Mouse (Mus musculus): ENCODE results near the gene Josd2. TPM values are rescaled to one million over a fixed set of nuclear protein-coding genes. Genes with fewer than 3 reads are reported as not detected.

The Josd2 gene
- 134 and 146 TPM in 2 replicates for polyA plus RNA-seq (2015; fragmentation: Nextera tagmentation; extraction: Ambion mirVana)

DNA sequence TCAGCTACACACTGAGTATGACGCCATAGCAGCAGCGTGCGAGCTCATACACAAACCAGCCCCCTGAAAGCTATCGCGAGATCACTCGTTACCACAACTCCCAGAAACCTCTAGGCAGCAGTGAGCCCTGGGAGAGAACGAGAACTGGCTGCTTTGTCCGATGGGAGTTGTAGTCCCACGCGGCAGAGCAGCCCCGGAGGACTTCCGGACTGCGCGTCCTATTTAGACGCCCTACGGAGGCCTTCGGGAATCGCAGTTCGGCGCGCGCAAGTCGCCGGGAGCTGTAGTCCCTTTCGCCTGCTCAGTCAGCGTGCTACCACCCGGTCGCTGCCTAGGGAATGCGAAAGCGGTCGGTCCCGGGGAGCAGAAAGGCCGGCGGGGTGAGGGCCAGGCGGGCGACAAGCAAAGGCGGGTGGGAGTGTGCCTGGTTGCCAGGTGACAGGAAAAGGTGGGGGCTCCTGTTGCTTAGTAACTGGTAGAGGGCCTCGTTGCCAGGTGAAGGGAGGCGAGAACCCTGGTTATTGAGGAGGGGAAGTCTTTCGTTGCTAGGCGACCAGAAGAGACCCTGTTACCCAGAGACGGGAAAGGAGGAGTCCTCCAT, at the start of gene Josd2:
Gene Josd2 (plus strand): TSS at position 170 of the 601 bp plus-strand sequence.
- peak within 1 kb of the TSS; percentile 84 for H3K9ac ChIP-seq
- no peaks in the 10 kb centered on the region for H3K9me3 ChIP-seq (replicated peaks)
- peak; percentile 84 for ATAC-seq (replicated peaks; ENCODE audit: insufficient number of reproducible peaks, insufficient read depth, low FRiP score, low read depth)
- peak within 1 kb of the TSS; percentile 99 for H3K27ac ChIP-seq
- H3K27me3 ChIP-seq: peaks cover 9% of the 10 kb centered on the region
- H3K4me1 ChIP-seq (replicated peaks): peaks cover 64% of the 10 kb centered on the region
- under 1% methylated on average over 42 of the region's 42 CpGs for WGBS
- no peaks in the 10 kb centered on the region for H3K36me3 ChIP-seq
- peak within 1 kb of the TSS; percentile 90 for H3K4me2 ChIP-seq
- peak within 1 kb of the TSS; percentile 89 for H3K4me3 ChIP-seq

DNA sequence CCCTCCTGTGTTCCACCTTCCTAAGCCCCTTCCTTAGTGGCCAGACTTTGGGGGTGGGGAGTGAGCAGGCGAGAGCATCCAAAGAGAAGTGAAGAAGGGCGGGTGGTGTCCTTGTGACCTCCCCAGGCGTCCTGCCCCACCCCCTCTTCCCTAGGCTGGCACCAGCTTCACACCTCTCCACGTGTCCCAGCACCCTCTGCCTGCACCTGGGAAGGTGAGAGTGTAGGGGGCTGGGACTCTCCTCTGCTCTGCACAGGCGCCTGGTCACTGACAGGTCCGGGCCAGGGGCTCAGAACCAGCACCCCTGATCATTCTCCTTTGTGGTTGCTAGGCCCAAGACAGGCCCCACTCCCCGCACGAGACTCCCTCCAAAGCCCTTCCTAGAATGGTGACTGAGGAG, 40.1 kb upstream of the Josd2 start:
- Histone ChIP-seq H3K27ac (no peak overlapping the region), H3K9ac (no peak overlapping the region), H3K4me1 (replicated peaks) (peaks cover 18% of the 10 kb centered on the region), H3K9me3 (replicated peaks) (no peaks in the 10 kb centered on the region), H3K27me3 (peaks cover 64% of the 10 kb centered on the region), H3K4me3 (no peak overlapping the region), H3K36me3 (no peaks in the 10 kb centered on the region), H3K4me2 (peak overlapping the region; percentile 80)
- ATAC-seq (replicated peaks; ENCODE audit: insufficient number of reproducible peaks, insufficient read depth, low FRiP score, low read depth): no peak
- WGBS: 13% methylated on average over 8 of the region's 8 CpGs

DNA sequence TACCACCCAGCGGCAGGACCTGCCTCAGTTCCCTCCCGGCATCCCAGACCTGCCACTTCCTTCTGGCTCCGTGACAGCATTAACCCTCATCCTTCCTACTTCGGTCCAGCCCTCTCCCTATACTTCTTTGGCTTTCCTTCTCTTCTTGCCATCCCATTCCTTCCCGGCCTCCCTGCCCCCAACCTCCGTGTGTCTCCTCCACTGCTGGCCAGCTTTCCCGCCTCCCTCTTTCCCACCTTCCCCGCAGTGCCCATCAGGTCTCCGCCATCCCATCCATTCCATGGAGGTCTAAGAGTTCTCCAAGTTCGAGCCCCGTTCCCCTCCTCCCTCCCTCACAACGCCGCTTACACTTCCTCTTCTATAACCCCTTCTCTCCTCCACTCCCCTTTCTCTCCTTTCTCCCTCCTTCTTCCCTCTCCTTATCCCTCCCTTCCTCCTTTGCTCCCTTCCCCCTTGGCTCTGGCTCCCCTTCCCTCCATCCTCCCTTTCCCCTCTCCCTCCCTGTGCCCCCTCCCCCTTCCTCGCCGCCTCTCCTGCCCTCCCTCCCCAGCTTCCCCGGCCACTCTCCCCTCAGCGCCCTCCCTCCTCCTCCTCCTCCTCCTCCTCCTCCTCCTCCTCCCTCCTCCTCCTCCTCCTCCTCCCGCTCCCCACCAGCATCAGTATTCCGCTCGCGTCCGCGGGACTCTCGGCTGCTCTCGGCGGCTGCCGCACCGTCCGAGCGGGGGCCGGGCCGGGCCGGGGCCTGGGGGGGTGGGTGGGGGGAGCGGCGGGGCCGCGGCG, 39.4 kb upstream of the Josd2 start:
- no peaks in the 10 kb centered on the region for H3K36me3 ChIP-seq
- H3K9ac ChIP-seq: no peak overlapping the region
- H3K4me2 ChIP-seq: peak overlapping the region; percentile 80
- no peak for ATAC-seq (replicated peaks; ENCODE audit: insufficient number of reproducible peaks, insufficient read depth, low FRiP score, low read depth)
- H3K4me3 ChIP-seq: peak overlapping the region; percentile 53
- 2% methylated on average over 17 of the region's 38 CpGs for WGBS
- H3K27me3 ChIP-seq: peaks cover 67% of the 10 kb centered on the region
- H3K27ac ChIP-seq: no peak overlapping the region
- no peaks in the 10 kb centered on the region for H3K9me3 ChIP-seq (replicated peaks)
- peaks cover 18% of the 10 kb centered on the region for H3K4me1 ChIP-seq (replicated peaks)

DNA sequence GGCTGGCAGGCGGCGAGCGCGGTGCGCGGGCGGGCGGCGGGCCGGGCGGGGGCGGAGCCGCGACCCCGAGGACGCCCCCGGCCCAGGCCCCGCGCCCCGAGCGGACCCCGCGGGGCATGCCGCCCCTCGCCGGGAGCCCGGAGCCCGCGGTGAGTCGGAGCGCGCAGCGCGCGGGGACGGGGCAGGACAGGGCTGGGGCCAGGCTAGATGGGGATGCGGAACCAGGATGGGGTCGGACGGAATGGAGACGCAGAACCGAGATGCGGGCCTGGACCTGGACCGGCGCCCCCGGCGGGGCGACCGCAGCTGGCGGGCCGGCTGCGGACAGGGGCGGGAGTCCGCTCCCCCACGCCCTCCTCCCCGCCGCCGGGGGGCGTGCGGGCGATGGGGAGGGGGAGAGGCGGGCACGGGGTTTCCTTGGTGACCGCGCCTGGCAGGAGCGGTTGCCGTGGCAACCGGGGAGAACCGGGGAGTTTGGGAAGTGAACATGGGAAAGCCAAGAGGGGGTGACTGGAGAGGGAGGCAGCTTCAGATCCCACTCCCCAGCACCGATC, 38.7 kb upstream of the Josd2 start, which contains the start of gene Lrrc4b:
Gene Lrrc4b (plus strand): TSS at position 51 of the 554 bp plus-strand sequence.
- H3K36me3 ChIP-seq: no peaks in the 10 kb centered on the region
- peaks cover 73% of the 10 kb centered on the region for H3K27me3 ChIP-seq
- peaks cover 20% of the 10 kb centered on the region for H3K4me1 ChIP-seq (replicated peaks)
- peak within 1 kb of the TSS; percentile 53 for H3K4me3 ChIP-seq
- no peaks in the 10 kb centered on the region for H3K9me3 ChIP-seq (replicated peaks)
- under 1% methylated on average over 34 of the region's 69 CpGs for WGBS
- peak within 1 kb of the TSS; percentile 43; the same call in 1 of the 2 replicates for H3K9ac ChIP-seq
- no peak within 1 kb of the TSS for H3K27ac ChIP-seq
- ATAC-seq (replicated peaks; ENCODE audit: insufficient number of reproducible peaks, insufficient read depth, low FRiP score, low read depth): no peak; the same call in 1 of the 2 replicates
- H3K4me2 ChIP-seq: peak within 1 kb of the TSS; percentile 80

DNA sequence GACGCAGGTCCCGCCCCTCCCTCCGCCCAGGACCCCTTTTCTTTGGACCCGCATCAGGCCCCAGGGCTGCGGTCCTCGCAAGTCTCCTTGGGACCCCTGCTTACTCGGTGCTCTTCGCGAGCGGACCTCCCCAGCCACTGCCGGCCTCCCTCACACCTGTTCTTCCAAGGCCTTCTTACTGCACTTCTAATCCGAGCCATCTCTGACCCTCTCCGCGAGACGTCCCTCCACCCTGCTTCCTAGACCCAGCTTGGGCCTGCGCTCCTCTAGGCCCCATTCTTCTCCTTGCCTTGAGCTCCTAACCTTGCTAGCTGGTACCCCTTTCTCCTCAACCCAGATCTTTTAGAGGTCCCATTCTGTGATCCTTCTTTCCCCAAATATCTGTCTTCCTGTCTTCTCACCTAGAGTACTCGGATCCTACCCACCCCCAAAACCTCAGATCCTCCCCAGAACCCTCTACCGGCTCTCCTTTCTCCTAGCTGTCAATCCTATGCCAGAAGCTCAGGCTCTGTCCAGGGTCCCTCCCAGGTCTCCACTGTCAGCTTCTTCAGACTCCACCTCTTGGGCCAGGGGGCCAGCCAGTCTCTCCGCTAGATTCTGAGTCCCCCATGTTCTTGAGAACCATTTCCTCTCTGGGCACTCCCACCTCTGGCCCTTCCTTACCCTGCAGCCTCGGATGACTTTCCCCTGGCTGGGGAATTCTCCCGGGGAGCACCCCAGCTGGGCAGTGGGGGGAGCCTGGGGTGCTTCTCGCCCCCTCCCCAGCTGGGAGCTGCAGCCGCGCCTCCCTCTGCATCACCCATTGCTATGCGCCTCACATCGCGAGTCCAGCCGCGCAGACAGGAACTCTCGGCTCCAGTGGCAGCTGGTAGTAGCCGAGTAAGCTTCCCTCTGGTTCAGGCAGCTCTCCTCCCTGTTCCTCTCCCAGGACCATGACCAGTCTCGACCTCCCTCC, 38.0 kb upstream of the Josd2 start:
- no peak for ATAC-seq (replicated peaks; ENCODE audit: insufficient number of reproducible peaks, insufficient read depth, low FRiP score, low read depth)
- H3K4me2 ChIP-seq: peak overlapping the region; percentile 80

DNA sequence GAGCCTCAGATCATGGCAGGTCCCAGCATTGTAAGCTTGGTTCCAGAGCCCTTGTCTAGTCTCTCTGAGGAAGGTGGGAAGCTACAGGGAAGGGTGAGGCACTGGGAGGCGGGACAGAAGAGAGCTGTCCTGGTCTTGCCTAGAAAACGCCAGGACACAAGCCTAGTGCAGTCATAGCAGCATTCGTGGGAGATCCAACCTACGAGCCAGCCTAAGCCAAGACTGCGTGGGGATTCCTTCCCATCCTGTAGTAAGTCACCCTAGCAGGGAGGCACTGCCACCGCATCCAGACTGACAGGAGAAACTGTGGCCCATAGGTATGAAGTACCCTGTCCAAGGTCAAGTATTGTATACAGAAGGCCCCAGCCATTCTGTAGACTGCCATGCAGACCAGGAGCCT, 35.2 kb upstream of the Josd2 start:
- WGBS: 70% methylated on average over 6 of the region's 6 CpGs
- no peak for ATAC-seq (replicated peaks; ENCODE audit: insufficient number of reproducible peaks, insufficient read depth, low FRiP score, low read depth)

More for the DNA sequence above, 38.0 kb upstream of the Josd2 start:
- H3K9me3 ChIP-seq (replicated peaks): no peaks in the 10 kb centered on the region
- H3K4me3 ChIP-seq: peak overlapping the region; percentile 53
- peak overlapping the region; percentile 10; the same call in 1 of the 2 replicates for H3K9ac ChIP-seq
- no peaks in the 10 kb centered on the region for H3K36me3 ChIP-seq
- 3% methylated on average over 32 of the region's 32 CpGs for WGBS
- no peak overlapping the region for H3K27ac ChIP-seq
- peaks cover 20% of the 10 kb centered on the region for H3K4me1 ChIP-seq (replicated peaks)
- peaks cover 79% of the 10 kb centered on the region for H3K27me3 ChIP-seq

DNA sequence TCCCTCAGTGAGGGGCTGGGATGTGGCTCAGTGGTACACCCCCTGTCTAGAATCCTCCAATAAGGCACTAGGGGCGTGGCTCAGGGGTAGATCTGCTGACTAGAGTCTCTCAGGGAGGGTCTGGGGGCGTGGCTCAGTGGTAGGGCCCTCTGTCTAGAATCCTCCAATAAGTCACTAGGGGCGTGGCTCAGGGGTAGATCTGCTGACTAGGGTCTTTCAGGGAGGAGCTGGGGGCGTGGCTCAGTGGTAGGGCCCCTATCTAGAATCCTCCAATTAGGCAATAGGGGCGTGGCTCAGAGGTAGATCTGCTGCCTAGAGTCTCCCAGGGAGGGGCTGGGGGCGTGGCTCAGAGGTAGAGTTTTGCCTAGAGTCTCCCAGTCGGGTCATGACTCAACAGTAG, 34.4 kb upstream of the Josd2 start:
- Histone ChIP-seq H3K4me2 (no peak overlapping the region), H3K27me3 (peaks cover 74% of the 10 kb centered on the region), H3K4me1 (replicated peaks) (peaks cover 17% of the 10 kb centered on the region), H3K9me3 (replicated peaks) (no peaks in the 10 kb centered on the region), H3K27ac (no peak overlapping the region), H3K9ac (no peak overlapping the region), H3K4me3 (no peak overlapping the region), H3K36me3 (no peaks in the 10 kb centered on the region)
- 4% methylated on average over 7 of the region's 7 CpGs for WGBS
- ATAC-seq (replicated peaks; ENCODE audit: insufficient number of reproducible peaks, insufficient read depth, low FRiP score, low read depth): peak; percentile 15; the same call in 1 of the 2 replicates

More for the DNA sequence above, 35.2 kb upstream of the Josd2 start:
- H3K4me2 ChIP-seq: no peak overlapping the region
- H3K4me3 ChIP-seq: no peak overlapping the region
- H3K36me3 ChIP-seq: no peaks in the 10 kb centered on the region
- no peak overlapping the region for H3K9ac ChIP-seq
- no peaks in the 10 kb centered on the region for H3K9me3 ChIP-seq (replicated peaks)
- peaks cover 20% of the 10 kb centered on the region for H3K4me1 ChIP-seq (replicated peaks)
- peaks cover 74% of the 10 kb centered on the region for H3K27me3 ChIP-seq
- H3K27ac ChIP-seq: no peak overlapping the region

DNA sequence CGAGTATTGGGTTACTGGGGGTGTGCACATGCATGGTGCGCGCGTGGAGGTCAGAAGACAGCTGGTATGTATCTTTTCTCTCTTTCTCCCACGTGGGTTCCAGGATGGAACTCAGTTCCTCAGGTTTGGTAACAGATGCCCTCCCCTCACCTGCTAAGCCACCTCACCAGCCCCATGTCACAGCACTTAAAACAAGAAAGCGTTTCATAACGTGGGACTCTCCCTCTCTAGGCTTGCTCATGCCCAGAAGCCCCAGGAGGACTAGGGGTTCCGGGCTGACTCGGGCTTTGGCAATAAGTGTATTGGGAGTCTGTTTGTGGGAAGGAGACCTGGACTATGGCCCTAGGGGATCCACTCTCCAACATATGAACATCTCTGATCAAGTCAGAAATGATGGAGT, 33.7 kb upstream of the Josd2 start:
- no peak overlapping the region for H3K4me2 ChIP-seq
- no peaks in the 10 kb centered on the region for H3K9me3 ChIP-seq (replicated peaks)
- H3K4me1 ChIP-seq (replicated peaks): peaks cover 13% of the 10 kb centered on the region
- H3K27ac ChIP-seq: no peak overlapping the region
- no peak overlapping the region for H3K9ac ChIP-seq
- no peak overlapping the region for H3K4me3 ChIP-seq
- no peaks in the 10 kb centered on the region for H3K36me3 ChIP-seq
- 67% methylated on average over 9 of the region's 9 CpGs for WGBS
- ATAC-seq (replicated peaks; ENCODE audit: insufficient number of reproducible peaks, insufficient read depth, low FRiP score, low read depth): no peak
- peaks cover 70% of the 10 kb centered on the region for H3K27me3 ChIP-seq

DNA sequence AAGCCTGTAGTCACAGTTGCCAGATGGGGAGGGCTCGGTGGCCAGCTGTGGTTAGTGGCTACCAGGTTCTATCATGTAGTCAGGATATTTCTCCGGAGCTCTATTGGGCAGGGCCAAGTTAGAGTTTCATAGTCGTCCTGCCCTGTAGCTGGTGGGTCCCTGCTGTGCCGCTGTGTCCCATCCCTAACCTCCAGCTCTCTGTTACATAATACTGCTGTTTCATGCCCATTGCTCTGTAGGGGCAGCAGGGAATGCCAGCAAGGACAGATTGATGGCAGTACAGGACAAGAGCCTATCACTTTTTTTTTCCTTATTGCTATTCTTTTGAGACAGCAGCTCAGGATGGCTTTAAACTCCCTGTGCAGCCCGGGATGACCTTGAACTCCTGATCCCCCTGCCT, 32.0 kb upstream of the Josd2 start:
- Histone ChIP-seq H3K4me1 (replicated peaks) (0 out of 2 replicates have a peak, but pooled peaks cover 2% of the 10 kb centered on the region), H3K9ac (no peak overlapping the region), H3K4me3 (no peak overlapping the region), H3K4me2 (no peak overlapping the region), H3K27ac (no peak overlapping the region), H3K27me3 (peaks cover 69% of the 10 kb centered on the region), H3K36me3 (no peaks in the 10 kb centered on the region), H3K9me3 (replicated peaks) (no peaks in the 10 kb centered on the region)
- WGBS: 59% methylated on average over 5 of the region's 5 CpGs
- no peak for ATAC-seq (replicated peaks; ENCODE audit: insufficient number of reproducible peaks, insufficient read depth, low FRiP score, low read depth)

DNA sequence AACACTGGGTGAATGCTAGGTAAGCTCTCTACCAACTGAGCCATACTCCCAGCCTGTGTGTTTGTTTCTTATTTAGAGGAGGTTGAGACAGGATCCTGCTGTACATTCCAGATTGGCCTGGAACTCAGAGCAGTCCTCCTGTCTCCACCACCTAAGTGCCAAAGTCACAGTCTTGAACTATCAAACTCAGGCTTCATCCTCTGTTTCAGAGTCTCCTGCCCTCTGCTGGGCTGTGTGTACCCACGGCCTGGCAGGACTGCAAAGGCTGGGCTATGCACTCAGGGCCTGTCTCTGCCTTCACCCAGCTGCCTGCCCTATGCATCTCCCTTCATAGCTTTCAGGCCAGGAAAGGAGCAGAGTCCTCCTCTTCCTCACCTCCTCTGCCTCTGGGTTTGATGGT, 31.5 kb upstream of the Josd2 start:
- WGBS: 0% methylated on average over 1 of the region's 1 CpGs
- H3K4me1 ChIP-seq (replicated peaks): peaks cover 2% of the 10 kb centered on the region; the same call in 1 of the 2 replicates
- peaks cover 69% of the 10 kb centered on the region for H3K27me3 ChIP-seq
- no peak overlapping the region for H3K27ac ChIP-seq
- H3K9ac ChIP-seq: no peak overlapping the region
- H3K4me3 ChIP-seq: no peak overlapping the region
- H3K4me2 ChIP-seq: no peak overlapping the region
- H3K9me3 ChIP-seq (replicated peaks): no peaks in the 10 kb centered on the region
- no peak for ATAC-seq (replicated peaks; ENCODE audit: insufficient number of reproducible peaks, insufficient read depth, low FRiP score, low read depth)
- no peaks in the 10 kb centered on the region for H3K36me3 ChIP-seq

All from heart, embryonic 15.5 days (tissue).